Mouse (Mus musculus): ENCODE results near the gene Mslnl.
A peak's percentile ranks its signal among the peaks of the same experiment; 100 is the strongest.

DNA sequence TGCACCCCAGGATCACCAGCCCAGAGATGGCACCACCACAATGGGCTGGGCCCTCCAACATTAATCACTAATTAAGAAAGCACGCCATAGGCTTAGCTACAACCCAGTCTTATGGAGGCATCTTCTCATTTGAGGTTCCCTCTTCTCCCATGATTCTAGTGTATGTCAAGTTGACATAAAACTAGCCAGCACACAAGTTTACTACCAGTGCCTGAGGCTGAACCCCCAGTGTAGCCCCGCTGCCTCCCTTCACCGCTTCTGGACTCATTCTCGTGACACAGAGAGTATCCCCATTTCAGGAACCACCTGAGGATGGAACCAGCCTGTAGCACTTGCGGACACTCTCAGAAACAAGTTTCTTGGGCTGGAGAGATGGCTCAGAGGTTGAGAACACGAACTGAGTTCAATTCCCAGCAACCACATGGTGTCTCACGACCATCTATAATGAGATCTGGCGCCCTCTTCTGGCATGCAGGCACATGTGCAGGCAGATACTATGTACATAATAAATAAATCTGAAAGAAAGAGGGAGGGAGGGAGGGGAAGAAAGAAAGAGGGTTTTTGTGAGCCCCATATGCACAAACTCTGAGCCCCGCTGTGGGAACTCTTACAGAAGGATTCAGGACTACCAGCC is 34.9 kb upstream of the Mslnl start:
- TF ChIP-seq CTCF (IDR thresholded peaks at IDR 0.05; ENCODE audit: low read depth) (peak; percentile 19; the same call in 1 of the 2 replicates), EP300 (IDR thresholded peaks at IDR 0.05; ENCODE audit: low read depth) (no peak)

Measured in heart, postnatal 0 days (tissue).